Mouse (Mus musculus): ENCODE measurements around the gene Cyp4x1.
"Not testable (repeated sequence)": the region's sequence is repeated elsewhere in the genome, so short reads cannot be mapped to it uniquely, and the experiment has no call there.

The Cyp4x1 gene

GRCm38 (mm10) chr4:115133621-115134295 is at the start of gene Cyp4x1:
TSS of gene Cyp4x1 (minus strand) at chr4:115134281.
- DNase-seq (ENCODE audit: low spot score): no peak

- not testable (repeated sequence) for DNase-seq (ENCODE audit: low spot score)
Observed at GRCm38 (mm10) chr4:115176201-115176600, 42.1 kb upstream of the Cyp4x1 start.

DNA sequence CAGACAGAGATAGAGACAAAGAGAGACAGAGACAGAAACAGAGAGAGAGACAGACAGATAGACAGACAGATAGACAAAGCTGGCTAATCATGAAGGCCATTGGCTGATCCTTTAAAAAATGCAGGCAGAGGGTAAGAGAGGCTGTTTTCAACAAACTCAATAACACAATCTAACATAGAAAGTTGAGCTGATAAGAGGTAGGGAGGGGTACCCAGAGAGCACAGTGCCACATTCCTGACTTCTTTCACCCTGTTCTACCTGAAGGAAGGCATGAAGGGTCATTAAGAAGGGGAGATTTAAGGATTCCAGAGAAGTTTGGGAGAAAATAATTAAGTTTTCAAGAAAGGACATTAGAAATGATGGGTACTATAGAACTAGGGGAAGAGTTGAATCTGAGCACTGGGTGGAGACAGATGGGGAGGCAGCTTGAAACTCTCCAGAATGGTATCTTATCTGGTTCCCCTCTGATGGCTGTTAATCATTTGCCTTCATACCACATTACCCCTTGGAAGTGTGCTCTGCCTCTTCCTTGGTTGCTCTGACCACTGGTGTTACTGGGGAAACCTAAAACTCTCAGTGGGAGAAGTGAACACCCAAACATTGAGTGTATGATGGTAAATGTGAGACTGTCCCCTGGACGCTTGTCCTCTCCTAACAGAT is 40.7 kb upstream of the Cyp4x1 start:
- no peak for DNase-seq (ENCODE audit: low spot score)

DNA sequence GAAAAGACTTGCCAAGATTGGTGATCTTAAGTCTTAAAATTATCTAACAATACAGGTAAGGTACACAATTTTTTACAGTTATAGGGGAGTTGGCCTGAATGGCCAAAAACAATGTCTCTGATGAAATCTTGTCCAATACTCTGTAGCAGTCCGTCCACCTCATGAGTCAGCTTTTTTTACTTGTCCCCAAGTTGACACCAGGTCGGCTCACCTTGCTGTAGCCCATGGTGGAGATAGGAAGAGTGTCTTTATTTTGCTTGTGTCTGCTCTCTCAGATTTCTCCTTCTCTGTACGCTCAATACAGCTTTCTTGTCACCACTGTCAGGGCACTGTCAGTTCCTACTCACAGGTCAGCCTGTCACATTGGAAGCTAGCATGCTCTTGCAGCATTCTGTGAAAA is 24.9 kb upstream of the Cyp4x1 start:
- not testable (repeated sequence) for DNase-seq (ENCODE audit: low spot score)

DNA sequence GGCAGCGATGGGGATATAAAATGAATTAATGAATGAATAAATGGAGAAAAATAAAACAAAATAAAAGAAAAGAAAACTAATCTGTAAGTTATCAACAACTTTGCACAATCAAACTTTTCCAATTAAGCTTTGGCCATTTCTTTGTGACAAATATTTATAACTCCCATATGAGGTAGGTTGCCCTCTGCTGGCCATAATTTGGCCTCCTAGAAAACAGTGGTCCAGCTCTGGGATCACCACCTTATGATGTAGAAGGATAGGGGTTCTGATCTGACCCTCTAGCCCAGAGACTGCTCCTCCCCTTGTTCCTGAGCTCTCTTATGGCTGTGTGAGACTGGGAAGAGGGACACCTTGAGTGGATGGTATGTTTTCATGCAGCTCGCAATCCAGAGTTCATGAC is 20.6 kb upstream of the Cyp4x1 start:
- no peak for DNase-seq (ENCODE audit: low spot score)

DNA sequence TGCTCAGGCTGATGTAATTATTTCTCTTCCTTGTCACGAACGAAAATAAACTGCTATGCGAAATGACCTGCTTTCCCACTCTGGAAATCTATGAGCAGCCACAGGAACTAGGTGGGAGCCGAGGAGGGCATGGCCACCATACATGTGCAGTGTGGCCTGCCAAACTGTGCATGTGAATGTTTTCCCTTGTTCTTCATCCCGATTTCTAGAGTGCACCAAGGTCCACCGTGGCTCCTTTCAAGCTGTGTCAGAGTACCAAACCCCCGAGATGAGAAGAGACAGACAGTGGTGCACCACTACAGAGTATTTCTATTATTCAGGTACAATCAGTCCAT is 182 bp upstream of the Cyp4x1 start:
- no peak for DNase-seq (ENCODE audit: low spot score)

GRCm38 (mm10) chr4:115133085-115133484 is 996 bp downstream of the Cyp4x1 start:
- DNase-seq (ENCODE audit: low spot score): no peak

- DNase-seq (ENCODE audit: low spot score): no peak
Observed at GRCm38 (mm10) chr4:115124713-115125112, 9.4 kb downstream of the Cyp4x1 start.

DNA sequence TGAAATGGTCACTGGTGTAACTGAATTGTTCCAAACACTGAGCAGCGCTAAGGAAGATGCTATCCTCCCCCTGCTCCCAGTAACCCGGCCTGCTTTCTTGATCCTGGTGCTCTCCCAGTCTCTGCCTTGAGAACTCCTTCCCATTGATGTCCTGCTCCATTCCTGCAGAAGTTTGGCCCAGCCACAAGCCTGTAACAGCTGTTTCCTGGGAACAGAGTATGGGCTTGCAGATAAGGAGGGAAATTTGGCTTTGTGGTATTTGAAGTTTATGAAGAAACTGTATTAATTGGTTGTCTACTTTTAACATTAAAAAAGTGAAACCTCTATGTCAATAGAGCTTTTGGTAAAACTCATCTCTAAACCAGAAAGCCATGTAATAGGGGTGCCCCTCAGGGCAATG is 10.6 kb downstream of the Cyp4x1 start:
- DNase-seq (ENCODE audit: low spot score): no peak

- no peak for DNase-seq (ENCODE audit: low spot score)
Observed at GRCm38 (mm10) chr4:115121608-115122007, 12.5 kb downstream of the Cyp4x1 start.

GRCm38 (mm10) chr4:115121162-115121561 is 12.9 kb downstream of the Cyp4x1 start:
- no peak for DNase-seq (ENCODE audit: low spot score)

DNA sequence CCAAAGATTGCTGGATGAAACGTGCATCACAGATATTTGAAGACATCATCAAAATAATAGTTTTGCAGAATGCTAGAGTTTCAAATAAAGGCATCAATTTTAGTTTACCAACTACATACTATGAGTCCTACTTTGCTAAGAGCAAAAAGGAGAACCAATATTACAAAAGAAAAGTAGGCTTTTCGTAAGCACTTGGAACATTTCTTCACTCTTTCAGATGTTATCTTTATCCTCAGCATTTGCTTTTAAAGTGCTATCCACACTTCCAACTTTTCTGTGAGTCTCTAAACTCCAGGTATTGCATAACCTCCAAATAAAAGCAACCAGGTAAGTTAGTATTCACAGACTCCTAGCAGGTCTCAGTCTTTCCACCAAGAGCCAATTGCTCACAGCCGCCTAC is 14.4 kb downstream of the Cyp4x1 start:
- DNase-seq (ENCODE audit: low spot score): no peak

- DNase-seq (ENCODE audit: low spot score): no peak
Observed at GRCm38 (mm10) chr4:115113266-115113665, 20.8 kb downstream of the Cyp4x1 start.

- no peak for DNase-seq (ENCODE audit: low spot score)
Observed at GRCm38 (mm10) chr4:115111167-115111566, 22.9 kb downstream of the Cyp4x1 start.

DNA sequence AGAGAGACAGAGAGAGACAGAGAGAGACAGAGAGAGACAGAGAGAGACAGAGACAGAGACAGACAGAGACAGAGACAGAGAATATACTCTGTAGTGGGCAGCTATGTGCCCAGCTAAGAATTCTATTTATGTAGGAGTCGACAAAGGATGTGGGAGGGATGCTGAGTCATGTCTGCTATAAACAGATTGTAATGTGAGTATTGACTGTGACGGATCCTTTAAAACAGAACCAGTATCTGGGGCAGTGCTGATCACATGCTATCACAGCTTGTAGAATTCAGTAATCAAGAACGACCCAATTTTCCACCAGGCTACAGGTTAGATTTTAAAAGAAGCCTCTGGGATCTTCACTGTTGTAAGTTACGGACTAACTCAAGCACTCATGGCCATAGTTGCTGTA is 30.6 kb downstream of the Cyp4x1 start:
- DNase-seq (ENCODE audit: low spot score): no peak

DNA sequence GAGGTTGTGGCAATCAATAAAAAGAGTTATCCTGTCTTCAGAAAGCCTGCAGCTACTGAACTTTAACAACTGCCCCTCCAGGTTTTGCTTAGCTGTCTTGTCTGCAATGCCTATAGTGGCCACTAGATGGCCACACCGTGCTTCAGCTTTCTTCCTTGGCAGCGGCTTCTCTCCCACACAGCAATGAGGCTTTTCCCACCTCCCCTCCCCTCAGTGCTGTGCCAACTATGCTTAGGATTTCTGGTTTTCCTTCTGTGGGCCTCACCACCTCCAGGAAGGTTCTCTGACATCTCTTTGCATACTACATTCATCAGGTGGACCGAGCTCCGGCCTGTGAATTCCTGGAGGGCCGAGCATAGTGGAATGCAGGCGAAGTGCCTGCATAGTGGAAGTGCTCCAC is 32.4 kb downstream of the Cyp4x1 start:
- DNase-seq (ENCODE audit: low spot score): peak; percentile 52

- peak; percentile 22 for DNase-seq (ENCODE audit: low spot score)
Observed at GRCm38 (mm10) chr4:115097146-115097496, 37.0 kb downstream of the Cyp4x1 start.

DNA sequence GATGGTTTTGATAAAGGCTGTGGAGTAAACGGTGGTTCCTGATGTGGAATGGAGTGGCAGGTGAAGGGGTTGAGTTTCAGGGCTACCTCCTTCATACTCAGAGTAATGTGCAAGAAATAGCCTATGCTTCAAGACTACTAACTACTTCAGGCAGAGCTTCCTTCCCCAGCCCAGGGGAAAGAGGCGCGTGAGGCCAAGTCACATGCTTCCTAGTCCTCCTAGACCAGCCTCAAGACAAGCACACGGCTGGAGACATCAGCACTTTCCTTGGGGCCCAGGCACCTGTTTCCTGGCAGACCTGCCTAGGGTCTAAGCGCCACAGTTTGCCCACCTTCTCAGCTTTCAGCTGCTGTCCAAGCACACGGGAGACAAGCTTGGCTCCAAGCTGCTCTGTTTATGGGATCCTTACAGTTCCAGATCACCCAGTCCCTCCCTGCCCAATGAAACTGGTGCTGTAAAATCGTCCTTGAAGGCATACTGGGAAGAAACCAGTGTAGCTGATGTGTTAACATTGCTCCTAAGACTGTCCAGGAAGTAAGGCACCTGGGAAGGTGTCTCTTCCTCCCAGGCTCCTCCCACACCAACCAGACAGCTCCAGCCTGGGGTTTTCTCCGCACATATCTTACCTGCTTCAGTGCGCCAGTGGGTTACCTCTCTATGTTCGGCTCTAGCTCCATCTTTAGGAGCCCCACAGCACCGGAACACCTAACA is 37.5 kb downstream of the Cyp4x1 start:
- DNase-seq (ENCODE audit: low spot score): peak; percentile 29

- peak; percentile 83 for DNase-seq (ENCODE audit: low spot score)
Observed at GRCm38 (mm10) chr4:115095671-115096434, 38.2 kb downstream of the Cyp4x1 start.

DNA sequence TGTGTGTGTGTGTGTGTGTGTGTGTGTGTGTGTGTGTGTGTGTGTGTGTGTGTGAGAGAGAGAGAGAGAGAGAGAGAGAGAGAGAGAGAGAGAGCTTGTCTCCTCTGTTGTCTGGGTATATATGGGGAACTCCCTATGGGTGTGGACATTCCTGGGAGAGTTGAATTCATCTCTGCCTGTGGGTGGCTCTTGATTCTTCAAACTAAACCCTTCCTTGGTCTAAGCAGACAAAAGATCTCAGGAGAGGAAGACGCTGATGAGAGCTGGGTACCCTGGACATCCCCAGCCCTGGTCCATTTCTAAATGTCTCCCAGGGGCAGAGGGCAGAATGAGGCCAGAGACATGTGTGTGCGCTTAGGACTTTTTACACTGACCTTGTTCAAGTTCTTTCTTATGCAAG is 40.0 kb downstream of the Cyp4x1 start:
- no peak for DNase-seq (ENCODE audit: low spot score)

DNA sequence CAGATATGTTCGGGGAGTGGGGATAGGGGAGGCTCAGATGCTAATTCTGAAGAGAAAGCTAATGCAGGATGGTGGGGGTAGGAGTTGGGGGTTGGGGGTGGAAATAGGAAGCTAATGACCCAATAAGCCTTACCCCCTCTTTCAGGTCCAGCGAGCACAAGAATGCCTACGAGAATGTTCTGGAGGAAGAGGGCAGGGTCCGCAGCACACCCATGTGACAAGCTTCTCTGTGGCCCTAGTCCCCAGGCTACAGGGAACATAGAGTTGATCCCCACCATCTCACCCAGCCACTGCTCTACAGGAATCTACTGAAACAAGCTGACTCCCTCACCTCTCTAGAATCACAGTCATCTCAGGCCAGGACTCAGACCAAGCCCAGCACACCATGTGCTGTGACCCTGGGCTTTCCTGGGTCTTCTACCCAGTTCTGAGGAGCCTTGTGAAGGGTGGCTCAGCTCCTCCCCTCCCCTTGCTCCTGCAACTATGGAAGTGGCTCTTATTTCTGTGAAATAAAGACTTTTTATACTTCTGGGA is 40.7 kb downstream of the Cyp4x1 start:
- DNase-seq (ENCODE audit: low spot score): no peak

- no peak for DNase-seq (ENCODE audit: low spot score)
Observed at GRCm38 (mm10) chr4:115091806-115092205, 42.3 kb downstream of the Cyp4x1 start.

Measured in yolk sac, embryonic 10.5 days (tissue).